In the genomic region with DNA sequence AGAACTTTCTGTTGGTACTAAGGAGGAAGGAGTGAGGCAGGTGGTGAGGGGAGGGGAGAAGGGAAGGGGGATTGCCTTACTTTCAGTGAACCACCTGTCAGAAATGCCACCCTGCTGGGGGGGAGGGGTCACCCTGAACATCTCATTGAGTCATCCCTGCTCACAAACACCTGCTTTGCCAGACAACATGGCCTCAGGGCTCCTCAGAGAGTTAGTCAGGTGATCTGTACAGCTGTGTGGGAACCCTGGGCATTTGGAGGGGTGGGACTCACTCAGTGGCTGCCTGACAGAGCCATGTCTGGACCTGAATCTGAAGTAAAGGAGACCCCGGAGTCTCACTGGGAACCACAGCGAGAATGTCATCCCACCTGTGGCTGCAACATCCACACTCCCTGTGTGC, we compare ENCODE assay signal across 22 mouse cellular contexts. TPM values are rescaled to one million over a fixed set of nuclear protein-coding genes. Genes with fewer than 3 reads are reported as not detected.
DNase-seq lines count a peak whose midpoint lies in the region; ATAC-seq lines count a peak whose summit lies in the region.
"Had no signal": no experiment of that assay in that cellular context is flagged by ENCODE, and none has a peak within 500 bp of the region (broad histone marks: within the 10 kb centered on the region; RNA-seq: fewer than 3 reads in every experiment).

No protein-coding gene starts in this region.

- H3K4me3 ChIP-seq in hindbrain, embryonic 13.5 days, result no peak overlapping the region
- no peak overlapping the region for H3K4me3 ChIP-seq in hindbrain, embryonic 10.5 days
- no peak overlapping the region for H3K4me3 ChIP-seq in embryonic facial prominence, embryonic 10.5 days
- H3K4me3 ChIP-seq: embryonic facial prominence, embryonic 12.5 days; embryonic facial prominence, embryonic 15.5 days; erythroblast, embryonic 14.5 days; forebrain, embryonic 10.5 days; forebrain, embryonic 13.5 days; forebrain, embryonic 15.5 days had no signal

- H3K36me3 ChIP-seq in hindbrain, embryonic 13.5 days, result no peaks in the 10 kb centered on the region
- H3K36me3 ChIP-seq in hindbrain, embryonic 10.5 days, result no peaks in the 10 kb centered on the region; the same call in 1 of the 2 replicates
- no peaks in the 10 kb centered on the region for H3K36me3 ChIP-seq in embryonic facial prominence, embryonic 10.5 days (replicated peaks)
- H3K36me3 ChIP-seq: embryonic facial prominence, embryonic 12.5 days; embryonic facial prominence, embryonic 15.5 days; forebrain, embryonic 15.5 days had no signal

- H3K4me2 ChIP-seq in hindbrain, embryonic 13.5 days, result no peak overlapping the region
- H3K4me2 ChIP-seq: embryonic facial prominence, embryonic 12.5 days; embryonic facial prominence, embryonic 15.5 days; forebrain, embryonic 13.5 days; forebrain, embryonic 15.5 days had no signal

- no peak overlapping the region for H3K27ac ChIP-seq in hindbrain, embryonic 13.5 days
- H3K27ac ChIP-seq in hindbrain, embryonic 10.5 days, result no peak overlapping the region
- H3K27ac ChIP-seq in embryonic facial prominence, embryonic 10.5 days (replicated peaks), result no peak overlapping the region
- H3K27ac ChIP-seq: embryonic facial prominence, embryonic 12.5 days; embryonic facial prominence, embryonic 15.5 days; forebrain, embryonic 13.5 days; forebrain, embryonic 15.5 days had no signal

- H3K9ac ChIP-seq in hindbrain, embryonic 13.5 days, result no peak overlapping the region
- H3K9ac ChIP-seq: embryonic facial prominence, embryonic 12.5 days; embryonic facial prominence, embryonic 15.5 days; forebrain, embryonic 13.5 days; forebrain, embryonic 15.5 days had no signal

- no peaks in the 10 kb centered on the region for H3K27me3 ChIP-seq in hindbrain, embryonic 13.5 days
- no peaks in the 10 kb centered on the region for H3K27me3 ChIP-seq in hindbrain, embryonic 10.5 days (ENCODE audit: insufficient read depth, poor library complexity, severe bottlenecking)
- no peaks in the 10 kb centered on the region for H3K27me3 ChIP-seq in embryonic facial prominence, embryonic 10.5 days (replicated peaks; ENCODE audit: low read depth, poor library complexity, severe bottlenecking)
- H3K27me3 ChIP-seq: embryonic facial prominence, embryonic 12.5 days; embryonic facial prominence, embryonic 15.5 days; forebrain, embryonic 13.5 days; forebrain, embryonic 15.5 days; Patski had no signal

- H3K4me1 ChIP-seq in hindbrain, embryonic 13.5 days (replicated peaks), result peaks cover 22% of the 10 kb centered on the region
- H3K4me1 ChIP-seq in hindbrain, embryonic 10.5 days (replicated peaks), result peaks cover 10% of the 10 kb centered on the region; the same call in 1 of the 2 replicates
- 0 out of 2 replicates have a peak, but pooled peaks cover 5% of the 10 kb centered on the region for H3K4me1 ChIP-seq in embryonic facial prominence, embryonic 10.5 days
- H3K4me1 ChIP-seq: embryonic facial prominence, embryonic 15.5 days had no signal

- 0 out of 2 replicates have a peak, but pooled peaks have one; percentile 46 for ATAC-seq in hindbrain, embryonic 13.5 days (ENCODE audit: low FRiP score)
- ATAC-seq: forebrain, embryonic 13.5 days; forebrain, embryonic 15.5 days; Patski had no signal

- WGBS in hindbrain, embryonic 13.5 days, result 98% methylated on average over 2 of the region's 2 CpGs
- 93% methylated on average over 2 of the region's 2 CpGs for WGBS in hindbrain, embryonic 10.5 days
- WGBS in embryonic facial prominence, embryonic 10.5 days, result 85% methylated on average over 2 of the region's 2 CpGs

- no peaks in the 10 kb centered on the region for H3K9me3 ChIP-seq in hindbrain, embryonic 13.5 days
- no peaks in the 10 kb centered on the region for H3K9me3 ChIP-seq in hindbrain, embryonic 10.5 days
- H3K9me3 ChIP-seq in embryonic facial prominence, embryonic 10.5 days, result no peaks in the 10 kb centered on the region
- H3K9me3 ChIP-seq: embryonic facial prominence, embryonic 12.5 days; embryonic facial prominence, embryonic 15.5 days; forebrain, embryonic 10.5 days; forebrain, embryonic 13.5 days; forebrain, embryonic 15.5 days had no signal

- DNase-seq in hindbrain, embryonic 10.5 days (ENCODE audit: low spot score), result no peak
- DNase-seq in embryonic facial prominence, embryonic 10.5 days (ENCODE audit: low spot score), result peak; percentile 11
- DNase-seq in heart, adult 11 months, result no peak
- no peak for DNase-seq in Muller cell, postnatal 12 days (ENCODE audit: inconsistent ontology term)
- DNase-seq: adrenal gland, adult 2 months; adrenal gland, postnatal 10 days; adrenal gland, postnatal 25 days; cerebellum, adult 11 months; cerebellum, adult 18-20 months; cerebellum, adult 8-10 months; cerebellum, adult 9-11 months; cerebellum, postnatal 14 days; cerebellum, postnatal 36 days; embryo, embryonic 11 days had no signal

RNA-seq across cellular contexts. Expression of a gene that starts 53.6 kb away (rescaled TPM):
- polyA plus RNA-seq in hindbrain, embryonic 13.5 days (2015; fragmentation: Nextera tagmentation; extraction: Ambion mirVana), result 37.1 and 39.9 TPM in 2 replicates
- polyA plus RNA-seq in hindbrain, embryonic 10.5 days (2016; fragmentation: Nextera tagmentation; extraction: Ambion mirVana), result 5.4 and 9.1 TPM in 2 replicates
- polyA plus RNA-seq in embryonic facial prominence, embryonic 10.5 days (2016; fragmentation: Nextera tagmentation; extraction: Ambion mirVana), result 4.0 and 5.0 TPM in 2 replicates
- polyA plus RNA-seq: erythroblast, embryonic 14.5 days had no signal
